Mouse (Mus musculus): ENCODE measurements around the gene Gda. TPM values are rescaled to one million over a fixed set of nuclear protein-coding genes. Genes with fewer than 3 reads are reported as not detected.

Gda gene
- polyA plus RNA-seq, 1 experiment from 2014 or later: 0.10 TPM

GRCm38 (mm10) chr19:21384231-21384630, 89.0 kb downstream of the Gda start:
- Histone ChIP-seq H3K36me3 (no peaks in the 10 kb centered on the region), H3K9ac (no peak overlapping the region), H3K4me1 (replicated peaks) (no peaks in the 10 kb centered on the region), H3K9me3 (no peaks in the 10 kb centered on the region), H3K27me3 (no peaks in the 10 kb centered on the region), H3K27ac (no peak overlapping the region), H3K4me3 (no peak overlapping the region), H3K4me2 (no peak overlapping the region)
- WGBS: 77% methylated on average over 3 of the region's 3 CpGs
- ATAC-seq (ENCODE audit: low FRiP score): no peak

- WGBS: 91% methylated on average over 6 of the region's 6 CpGs
Measured at GRCm38 (mm10) chr19:21383491-21384226, 89.6 kb downstream of the Gda start.

GRCm38 (mm10) chr19:21381696-21382095, 91.5 kb downstream of the Gda start:
- no peaks in the 10 kb centered on the region for H3K36me3 ChIP-seq
- H3K9me3 ChIP-seq: no peaks in the 10 kb centered on the region
- 67% methylated on average over 2 of the region's 2 CpGs for WGBS
- H3K27me3 ChIP-seq: no peaks in the 10 kb centered on the region
- no peak for ATAC-seq (ENCODE audit: low FRiP score)
- no peak overlapping the region for H3K4me2 ChIP-seq
- no peak overlapping the region for H3K27ac ChIP-seq
- no peak overlapping the region for H3K4me3 ChIP-seq
- no peak overlapping the region for H3K9ac ChIP-seq
- no peaks in the 10 kb centered on the region for H3K4me1 ChIP-seq (replicated peaks)

More at GRCm38 (mm10) chr19:21383491-21384226, 89.6 kb downstream of the Gda start:
- H3K4me3 ChIP-seq: no peak overlapping the region
- no peak overlapping the region for H3K27ac ChIP-seq
- H3K9me3 ChIP-seq: no peaks in the 10 kb centered on the region
- no peak overlapping the region for H3K4me2 ChIP-seq
- H3K9ac ChIP-seq: no peak overlapping the region
- ATAC-seq (ENCODE audit: low FRiP score): no peak
- H3K36me3 ChIP-seq: no peaks in the 10 kb centered on the region
- H3K27me3 ChIP-seq: no peaks in the 10 kb centered on the region
- H3K4me1 ChIP-seq (replicated peaks): no peaks in the 10 kb centered on the region

- no peak for ATAC-seq (ENCODE audit: low FRiP score)
- H3K4me1 ChIP-seq (replicated peaks): no peaks in the 10 kb centered on the region
- H3K9me3 ChIP-seq: no peaks in the 10 kb centered on the region
- no peaks in the 10 kb centered on the region for H3K36me3 ChIP-seq
- no peak overlapping the region for H3K27ac ChIP-seq
- no peak overlapping the region for H3K4me3 ChIP-seq
- H3K27me3 ChIP-seq: no peaks in the 10 kb centered on the region
- H3K4me2 ChIP-seq: no peak overlapping the region
- no peak overlapping the region for H3K9ac ChIP-seq
- 94% methylated on average over 5 of the region's 5 CpGs for WGBS
Measured at GRCm38 (mm10) chr19:21379195-21379594, 94.0 kb downstream of the Gda start.

GRCm38 (mm10) chr19:21376445-21377218, 96.6 kb downstream of the Gda start:
- 88% methylated on average over 4 of the region's 4 CpGs for WGBS
- Histone ChIP-seq H3K36me3 (no peaks in the 10 kb centered on the region), H3K9ac (no peak overlapping the region), H3K4me3 (no peak overlapping the region), H3K27ac (no peak overlapping the region), H3K4me1 (replicated peaks) (no peaks in the 10 kb centered on the region), H3K9me3 (no peaks in the 10 kb centered on the region), H3K4me2 (no peak overlapping the region), H3K27me3 (peaks cover 2% of the 10 kb centered on the region; the same call in 1 of the 2 replicates)
- no peak for ATAC-seq (ENCODE audit: low FRiP score)

GRCm38 (mm10) chr19:21373073-21373755, 100.0 kb downstream of the Gda start:
- peaks cover 2% of the 10 kb centered on the region; the same call in 1 of the 2 replicates for H3K27me3 ChIP-seq
- H3K4me2 ChIP-seq: no peak overlapping the region
- peak; percentile 50; the same call in 1 of the 2 replicates for ATAC-seq (ENCODE audit: low FRiP score)
- no peaks in the 10 kb centered on the region for H3K4me1 ChIP-seq (replicated peaks)
- no peak overlapping the region for H3K4me3 ChIP-seq
- whole genome bisulfite sequencing: 52% methylated on average over 11 of the region's 11 CpGs
- H3K9ac ChIP-seq: no peak overlapping the region
- no peaks in the 10 kb centered on the region for H3K36me3 ChIP-seq
- no peaks in the 10 kb centered on the region for H3K9me3 ChIP-seq
- no peak overlapping the region for H3K27ac ChIP-seq

GRCm38 (mm10) chr19:21372395-21373072, 100.7 kb downstream of the Gda start:
- no peak overlapping the region for H3K4me3 ChIP-seq
- no peak overlapping the region for H3K27ac ChIP-seq
- H3K9me3 ChIP-seq: no peaks in the 10 kb centered on the region
- no peak for ATAC-seq (ENCODE audit: low FRiP score)
- H3K4me1 ChIP-seq (replicated peaks): no peaks in the 10 kb centered on the region
- H3K4me2 ChIP-seq: no peak overlapping the region
- peaks cover 2% of the 10 kb centered on the region; the same call in 1 of the 2 replicates for H3K27me3 ChIP-seq
- H3K9ac ChIP-seq: no peak overlapping the region
- H3K36me3 ChIP-seq: no peaks in the 10 kb centered on the region
- WGBS: 84% methylated on average over 12 of the region's 12 CpGs

- Histone ChIP-seq H3K4me3 (no peak overlapping the region), H3K27ac (no peak overlapping the region), H3K9me3 (no peaks in the 10 kb centered on the region), H3K27me3 (peaks cover 2% of the 10 kb centered on the region; the same call in 1 of the 2 replicates), H3K4me2 (no peak overlapping the region), H3K36me3 (no peaks in the 10 kb centered on the region), H3K9ac (no peak overlapping the region), H3K4me1 (replicated peaks) (no peaks in the 10 kb centered on the region)
- WGBS: 44% methylated on average over 2 of the region's 2 CpGs
- no peak for ATAC-seq (ENCODE audit: low FRiP score)
Measured at GRCm38 (mm10) chr19:21371337-21371736, 101.9 kb downstream of the Gda start.

GRCm38 (mm10) chr19:21370782-21371181, 102.5 kb downstream of the Gda start:
- Histone ChIP-seq H3K9ac (no peak overlapping the region), H3K9me3 (no peaks in the 10 kb centered on the region), H3K4me3 (no peak overlapping the region), H3K27me3 (peaks cover 2% of the 10 kb centered on the region; the same call in 1 of the 2 replicates), H3K27ac (no peak overlapping the region), H3K4me2 (no peak overlapping the region), H3K36me3 (no peaks in the 10 kb centered on the region), H3K4me1 (replicated peaks) (no peaks in the 10 kb centered on the region)
- WGBS: 60% methylated on average over 8 of the region's 8 CpGs
- ATAC-seq (ENCODE audit: low FRiP score): no peak

- no peak overlapping the region for H3K27ac ChIP-seq
- H3K4me2 ChIP-seq: no peak overlapping the region
- 92% methylated on average over 6 of the region's 6 CpGs for WGBS
- no peaks in the 10 kb centered on the region for H3K9me3 ChIP-seq
- H3K36me3 ChIP-seq: no peaks in the 10 kb centered on the region
- H3K9ac ChIP-seq: no peak overlapping the region
- ATAC-seq (ENCODE audit: low FRiP score): no peak
- peaks cover 2% of the 10 kb centered on the region; the same call in 1 of the 2 replicates for H3K27me3 ChIP-seq
- H3K4me1 ChIP-seq (replicated peaks): no peaks in the 10 kb centered on the region
- no peak overlapping the region for H3K4me3 ChIP-seq
Measured at GRCm38 (mm10) chr19:21369175-21369574, 104.1 kb downstream of the Gda start.

GRCm38 (mm10) chr19:21368595-21368994, 104.7 kb downstream of the Gda start:
- H3K36me3 ChIP-seq: no peaks in the 10 kb centered on the region
- 77% methylated on average over 4 of the region's 4 CpGs for WGBS
- H3K4me1 ChIP-seq (replicated peaks): no peaks in the 10 kb centered on the region
- no peaks in the 10 kb centered on the region for H3K27me3 ChIP-seq
- no peak overlapping the region for H3K4me2 ChIP-seq
- no peak overlapping the region for H3K9ac ChIP-seq
- no peak overlapping the region for H3K4me3 ChIP-seq
- no peak overlapping the region for H3K27ac ChIP-seq
- ATAC-seq (ENCODE audit: low FRiP score): 0 out of 2 replicates have a peak, but pooled peaks have one; percentile 52
- H3K9me3 ChIP-seq: no peaks in the 10 kb centered on the region

- Histone ChIP-seq H3K36me3 (no peaks in the 10 kb centered on the region), H3K4me1 (replicated peaks) (no peaks in the 10 kb centered on the region), H3K4me2 (no peak overlapping the region), H3K9ac (no peak overlapping the region), H3K9me3 (no peaks in the 10 kb centered on the region), H3K4me3 (no peak overlapping the region), H3K27me3 (no peaks in the 10 kb centered on the region), H3K27ac (no peak overlapping the region)
- no peak for ATAC-seq (ENCODE audit: low FRiP score)
- WGBS: 97% methylated on average over 6 of the region's 6 CpGs
Measured at GRCm38 (mm10) chr19:21357792-21358191, 115.5 kb downstream of the Gda start.
